17 mouse cellular contexts compared by ENCODE assay signal in the genomic region with DNA sequence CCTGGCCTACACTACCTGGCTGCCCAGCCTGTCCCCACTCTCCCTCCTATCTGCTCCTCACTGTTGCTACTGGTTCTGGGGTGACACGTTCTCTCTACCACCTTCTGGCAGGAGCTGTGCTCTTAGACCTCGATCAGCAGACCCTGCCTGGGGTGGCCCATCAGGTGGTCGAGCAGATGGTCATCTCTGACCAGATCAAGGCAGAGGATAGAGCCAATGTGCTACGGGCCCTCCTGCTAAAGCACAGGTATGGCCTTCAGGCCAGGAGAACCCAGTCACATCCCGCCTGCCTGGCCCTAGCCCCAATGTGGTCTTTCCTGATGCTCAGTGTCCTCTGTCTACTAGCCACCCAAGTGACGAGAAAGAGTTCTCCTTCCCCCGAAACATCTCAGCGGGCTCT.
"Had no signal": no experiment of that assay in that cellular context is flagged by ENCODE, and none has a peak within 500 bp of the region (broad histone marks: within the 10 kb centered on the region; RNA-seq: fewer than 3 reads in every experiment).

No protein-coding gene starts in this region.

- H3K4me1 ChIP-seq: megakaryocyte, embryonic 14.5 days; midbrain, embryonic 15.5 days; neural tube, embryonic 12.5 days had no signal

- H3K27ac ChIP-seq: lung, embryonic 15.5 days; macrophage; midbrain, embryonic 13.5 days; midbrain, embryonic 15.5 days; neural tube, embryonic 12.5 days; stomach, embryonic 15.5 days; stomach, postnatal 0 days had no signal

- H3K27me3 ChIP-seq: lung, embryonic 15.5 days; megakaryocyte, embryonic 14.5 days; midbrain, embryonic 13.5 days; midbrain, embryonic 15.5 days; neural tube, embryonic 12.5 days; stomach, embryonic 15.5 days had no signal

- ATAC-seq: lung, postnatal 0 days; midbrain, embryonic 13.5 days; midbrain, embryonic 15.5 days had no signal

- H3K9me3 ChIP-seq: lung, embryonic 15.5 days; megakaryocyte, embryonic 14.5 days; midbrain, embryonic 13.5 days; midbrain, embryonic 15.5 days; neural tube, embryonic 12.5 days; stomach, embryonic 15.5 days had no signal

- H3K4me3 ChIP-seq: lung, embryonic 15.5 days; megakaryocyte, embryonic 14.5 days; midbrain, embryonic 13.5 days; midbrain, embryonic 15.5 days; neural tube, embryonic 12.5 days; stomach, embryonic 15.5 days had no signal

- DNase-seq: lung, adult 2 months; lung, postnatal 14 days; lung, postnatal 36 days; right cerebral cortex, postnatal 14 days; thymus, adult 2 months; thymus, postnatal 25 days; thymus, postnatal 4 days had no signal

- H3K4me2 ChIP-seq: lung, embryonic 15.5 days; midbrain, embryonic 11.5 days; midbrain, embryonic 13.5 days; midbrain, embryonic 15.5 days; neural tube, embryonic 12.5 days; stomach, embryonic 15.5 days had no signal

- H3K9ac ChIP-seq: lung, embryonic 15.5 days; midbrain, embryonic 13.5 days; midbrain, embryonic 15.5 days; neural tube, embryonic 12.5 days; stomach, embryonic 15.5 days had no signal
